Mouse (Mus musculus): ENCODE results near the gene Cfap73.
A peak's percentile ranks its signal among the peaks of the same experiment; 100 is the strongest.

DNA sequence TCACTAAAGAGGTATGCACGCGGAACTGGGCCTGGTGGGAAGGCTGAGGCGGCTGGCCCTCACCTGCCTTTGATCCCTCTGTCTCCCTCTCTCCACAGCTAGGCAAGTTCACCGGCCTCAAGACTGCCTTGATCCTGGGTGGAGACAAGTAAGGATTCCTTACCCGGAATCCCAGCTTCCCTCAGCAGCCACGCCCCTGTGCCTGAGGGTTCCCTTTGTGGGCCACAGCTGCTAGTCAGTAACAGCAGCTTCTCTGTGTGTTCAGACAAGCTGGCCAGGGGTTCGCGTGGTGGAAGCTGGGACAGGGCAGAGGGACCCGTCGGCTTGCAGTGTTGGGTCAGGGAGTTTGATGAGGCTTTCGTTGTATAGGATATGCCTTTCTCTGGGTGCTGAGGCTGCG lies 15.3 kb downstream of the Cfap73 start:
- TF ChIP-seq EP300 (IDR thresholded peaks at IDR 0.05; ENCODE audit: insufficient read depth, low read depth, low read length) = peak; percentile 72; the same call in 1 of the 2 replicates
- no peak for TF ChIP-seq CTCF (IDR thresholded peaks at IDR 0.05; ENCODE audit: low read depth, low read length)
